Comparison of ENCODE assay signal across 11 mouse cellular contexts in genomic region chr10:4046496-4046895, GRCm38 (mm10).
DNase-seq lines count a peak whose midpoint lies in the region; ATAC-seq and TF ChIP-seq lines count a peak whose summit lies in the region.
"Had no signal": no experiment of that assay in that cellular context is flagged by ENCODE, and none has a peak within 500 bp of the region (broad histone marks: within the 10 kb centered on the region; RNA-seq: fewer than 3 reads in every experiment).

No protein-coding gene starts in this region.

- H3K9ac ChIP-seq in lung, embryonic 15.5 days = no peak overlapping the region
- H3K9ac ChIP-seq in stomach, embryonic 14.5 days (replicated peaks; ENCODE audit: low read depth, low read length) = no peak overlapping the region
- H3K9ac ChIP-seq: liver, embryonic 12.5 days; midbrain, embryonic 13.5 days had no signal

- no peaks in the 10 kb centered on the region for H3K4me1 ChIP-seq in lung, embryonic 15.5 days
- H3K4me1 ChIP-seq in kidney, adult 2 months (ENCODE audit: control insufficient read depth, insufficient read depth, low read length) = no peaks in the 10 kb centered on the region
- no peaks in the 10 kb centered on the region for H3K4me1 ChIP-seq in stomach, embryonic 14.5 days (ENCODE audit: control insufficient read depth, insufficient read depth, low read length)
- H3K4me1 ChIP-seq: liver, embryonic 12.5 days; midbrain, embryonic 13.5 days had no signal

- peak; percentile 18 for DNase-seq in adrenal gland, adult 2 months
- DNase-seq in adrenal gland, adult 18-20 months (ENCODE audit: low spot score in 2 of 2) = no peak
- DNase-seq in lung, adult 18-20 months = no peak
- peak; percentile 50 for DNase-seq in kidney, adult 2 months
- DNase-seq in urinary bladder, postnatal 36 days (ENCODE audit: low spot score in 2 of 2) = no peak
- no peak for DNase-seq in adrenal gland, postnatal 25 days
- DNase-seq: spleen, adult 18-20 months had no signal

- TF ChIP-seq POLR2A in kidney, adult 2 months (IDR thresholded peaks at IDR 0.05; ENCODE audit: low read depth, low read length) = no peak

- 0 out of 2 replicates have a peak, but pooled peaks have one; percentile 8 for ATAC-seq in lung, embryonic 15.5 days (ENCODE audit: borderline replicate concordance, extremely low read depth, low FRiP score, low TSS enrichment)
- no peak for ATAC-seq in stomach, embryonic 14.5 days (ENCODE audit: insufficient number of reproducible peaks, insufficient read depth, low FRiP score, low read depth)
- ATAC-seq: liver, embryonic 12.5 days; midbrain, embryonic 13.5 days had no signal

- no peaks in the 10 kb centered on the region for H3K9me3 ChIP-seq in lung, embryonic 15.5 days
- no peaks in the 10 kb centered on the region for H3K9me3 ChIP-seq in stomach, embryonic 14.5 days (ENCODE audit: control insufficient read depth, low read depth, low read length)
- H3K9me3 ChIP-seq: liver, embryonic 12.5 days; midbrain, embryonic 13.5 days had no signal

- peaks cover 6% of the 10 kb centered on the region; the same call in 1 of the 2 replicates for H3K36me3 ChIP-seq in lung, embryonic 15.5 days
- no peaks in the 10 kb centered on the region for H3K36me3 ChIP-seq in kidney, adult 2 months (ENCODE audit: control insufficient read depth, insufficient read depth, low read length)
- peaks cover 2% of the 10 kb centered on the region; the same call in 1 of the 2 replicates for H3K36me3 ChIP-seq in stomach, embryonic 14.5 days (ENCODE audit: control insufficient read depth, insufficient read depth, low read length)
- H3K36me3 ChIP-seq: midbrain, embryonic 13.5 days had no signal

- H3K4me3 ChIP-seq in lung, embryonic 15.5 days = no peak overlapping the region
- H3K4me3 ChIP-seq in kidney, adult 2 months (ENCODE audit: insufficient read depth, low read depth, low read length) = no peak overlapping the region
- no peak overlapping the region for H3K4me3 ChIP-seq in stomach, embryonic 14.5 days (ENCODE audit: low read depth, low read length)
- H3K4me3 ChIP-seq: liver, embryonic 12.5 days; midbrain, embryonic 13.5 days had no signal

- no peaks in the 10 kb centered on the region for H3K27me3 ChIP-seq in lung, embryonic 15.5 days
- no peaks in the 10 kb centered on the region for H3K27me3 ChIP-seq in kidney, adult 2 months (replicated peaks; ENCODE audit: control insufficient read depth, insufficient read depth, low read length)
- H3K27me3 ChIP-seq in stomach, embryonic 14.5 days (ENCODE audit: control insufficient read depth, insufficient read depth, low read length) = no peaks in the 10 kb centered on the region
- H3K27me3 ChIP-seq: liver, embryonic 12.5 days; midbrain, embryonic 13.5 days had no signal

- no peak overlapping the region for H3K4me2 ChIP-seq in lung, embryonic 15.5 days
- H3K4me2 ChIP-seq in stomach, embryonic 14.5 days (replicated peaks; ENCODE audit: low read depth, low read length) = no peak overlapping the region
- H3K4me2 ChIP-seq: liver, embryonic 12.5 days; midbrain, embryonic 13.5 days had no signal

- 36% methylated on average over 4 of the region's 4 CpGs for WGBS in lung, embryonic 15.5 days
- 39% methylated on average over 4 of the region's 4 CpGs for WGBS in kidney, adult 2 months
- WGBS in stomach, embryonic 14.5 days = 43% methylated on average over 4 of the region's 4 CpGs

- H3K27ac ChIP-seq in lung, embryonic 15.5 days = 0 out of 2 replicates have a peak overlapping the region, but pooled peaks have one; percentile 42
- peak overlapping the region; percentile 62 for H3K27ac ChIP-seq in kidney, adult 2 months (ENCODE audit: insufficient read depth, low read depth, low read length)
- peak overlapping the region; percentile 67 for H3K27ac ChIP-seq in stomach, embryonic 14.5 days (ENCODE audit: low read length)
- H3K27ac ChIP-seq: liver, embryonic 12.5 days; midbrain, embryonic 13.5 days had no signal

- TF ChIP-seq CTCF in kidney, adult 2 months (conservative IDR thresholded peaks at IDR 0.05; ENCODE audit: insufficient read depth, insufficient read length, low read depth, low read length) = no peak

Comparison
In these comparisons a context has a peak if more than half of its experiments do, and no peak if none do; other contexts are left out.
1. DNase-seq: peak in adrenal gland, adult 2 months (single experiment) and kidney, adult 2 months (single experiment); none in adrenal gland, adult 18-20 months (0 of 2), lung, adult 18-20 months (0 of 2), urinary bladder, postnatal 36 days (0 of 2) and adrenal gland, postnatal 25 days (single experiment).
2. Peak in every context shown above with its lines, with median percentiles within 50 percentile points of each other: H3K27ac ChIP-seq.